Mouse (Mus musculus) layer of hippocampus, adult 9-10 months (tissue): Measurements from ENCODE around the gene Gm8237.
A peak's percentile ranks its signal among the peaks of the same experiment; 100 is the strongest.
"Not testable (repeated sequence)": the region's sequence is repeated elsewhere in the genome, so short reads cannot be mapped to it uniquely, and the experiment has no call there.

Source experiments
- DNase-seq: peaks from one replicate; pipeline ENCODE4 v3.0.0; 2022; ENCODE audit warnings: low spot score

Gene Gm8237

GRCm38 (mm10) chr14:5880241-5880640 is at the start of gene Gm8237:
Gm8237 (minus strand) TSS chr14:5880382.
- DNase-seq, result not testable (repeated sequence)

- not testable (repeated sequence) for DNase-seq
Observed at GRCm38 (mm10) chr14:5923276-5923675, 43.1 kb upstream of the Gm8237 start.

- DNase-seq, result not testable (repeated sequence)
Observed at GRCm38 (mm10) chr14:5918330-5918942, 38.3 kb upstream of the Gm8237 start.

GRCm38 (mm10) chr14:5913701-5914100 is 33.5 kb upstream of the Gm8237 start:
- DNase-seq, result not testable (repeated sequence)

DNA sequence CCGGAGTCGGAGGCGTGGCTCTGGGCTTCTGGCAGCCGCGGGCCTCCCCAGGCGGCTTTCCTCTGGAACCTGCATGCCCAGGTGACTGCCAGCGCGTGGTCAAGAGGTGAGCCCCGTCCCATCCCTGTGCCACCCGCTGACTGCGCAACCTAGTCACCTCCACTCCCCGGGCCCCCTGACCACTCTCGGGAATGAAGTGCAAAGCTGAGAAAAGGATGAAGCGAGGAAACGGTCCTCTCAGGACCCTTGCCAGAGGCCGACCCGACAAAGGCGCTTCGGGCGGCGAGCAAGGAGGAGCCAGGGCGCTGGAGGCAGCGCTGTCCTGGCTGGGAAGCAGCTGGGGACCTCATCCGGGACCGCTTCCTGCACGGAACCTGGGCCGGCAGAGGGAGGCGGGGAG is 391 bp downstream of the Gm8237 start:
- not testable (repeated sequence) for DNase-seq

DNA sequence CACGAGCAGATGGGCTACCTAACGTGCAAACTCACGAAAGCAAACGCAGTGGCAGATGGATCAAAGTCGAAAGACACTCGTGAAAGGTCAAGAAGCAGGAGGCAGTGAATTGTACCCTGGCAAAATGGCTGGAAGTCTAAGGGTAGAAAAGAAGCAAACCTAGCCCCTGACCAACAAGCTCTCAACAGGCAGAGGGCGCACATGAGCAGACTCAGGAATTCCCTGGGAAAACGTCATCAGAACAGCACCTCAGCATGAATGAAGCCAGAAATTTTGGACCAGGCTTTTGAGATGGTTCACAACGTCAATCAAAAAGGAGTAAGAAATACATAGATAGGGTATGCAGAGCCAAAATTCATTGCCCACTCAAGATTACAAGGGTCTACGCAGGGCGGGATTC is 1.0 kb downstream of the Gm8237 start:
- DNase-seq, result peak; percentile 9

DNA sequence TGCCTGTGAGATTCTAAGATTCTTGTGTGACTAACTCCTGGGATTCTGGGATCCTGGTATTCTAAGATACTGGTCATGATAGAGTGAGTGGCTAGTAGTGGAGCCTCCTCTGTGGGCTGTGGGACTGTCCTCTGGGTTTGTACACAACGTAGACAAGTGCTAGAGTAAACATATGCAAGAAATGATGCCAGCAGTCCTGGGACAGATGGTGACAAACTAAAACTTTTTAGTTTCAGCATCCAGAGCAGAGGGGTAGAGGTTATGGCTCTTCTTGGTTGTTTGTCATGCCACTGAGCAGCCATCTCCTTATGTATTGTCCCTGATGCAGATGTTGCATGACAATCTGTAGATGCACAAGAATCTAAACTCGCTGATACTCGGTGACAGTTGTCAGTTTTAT is 24.3 kb downstream of the Gm8237 start:
- not testable (repeated sequence) for DNase-seq

DNA sequence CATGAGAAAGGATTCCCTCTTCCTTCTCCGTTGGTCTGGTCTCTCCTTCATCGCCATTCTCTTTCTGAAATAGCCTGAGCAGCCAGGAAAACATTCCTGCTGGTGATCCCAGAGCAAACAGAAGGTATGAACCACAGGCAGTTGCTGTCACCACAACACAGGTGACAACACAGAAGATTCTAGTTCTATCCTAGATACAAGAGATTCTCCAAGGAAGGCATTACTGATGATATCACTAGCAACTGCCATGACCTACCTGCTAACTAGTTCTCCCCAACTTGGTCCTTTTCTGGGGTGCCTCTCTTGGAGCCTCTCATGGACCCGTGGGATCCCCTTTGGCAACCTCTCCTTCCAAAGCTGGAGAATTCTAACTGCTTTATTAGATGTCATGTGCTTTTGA is 50.0 kb downstream of the Gm8237 start, which contains the start of gene Gm3424:
Gene Gm3424, minus strand, starts transcription at position 101 of the 400 bp plus-strand sequence.
- DNase-seq, result not testable (repeated sequence)

DNA sequence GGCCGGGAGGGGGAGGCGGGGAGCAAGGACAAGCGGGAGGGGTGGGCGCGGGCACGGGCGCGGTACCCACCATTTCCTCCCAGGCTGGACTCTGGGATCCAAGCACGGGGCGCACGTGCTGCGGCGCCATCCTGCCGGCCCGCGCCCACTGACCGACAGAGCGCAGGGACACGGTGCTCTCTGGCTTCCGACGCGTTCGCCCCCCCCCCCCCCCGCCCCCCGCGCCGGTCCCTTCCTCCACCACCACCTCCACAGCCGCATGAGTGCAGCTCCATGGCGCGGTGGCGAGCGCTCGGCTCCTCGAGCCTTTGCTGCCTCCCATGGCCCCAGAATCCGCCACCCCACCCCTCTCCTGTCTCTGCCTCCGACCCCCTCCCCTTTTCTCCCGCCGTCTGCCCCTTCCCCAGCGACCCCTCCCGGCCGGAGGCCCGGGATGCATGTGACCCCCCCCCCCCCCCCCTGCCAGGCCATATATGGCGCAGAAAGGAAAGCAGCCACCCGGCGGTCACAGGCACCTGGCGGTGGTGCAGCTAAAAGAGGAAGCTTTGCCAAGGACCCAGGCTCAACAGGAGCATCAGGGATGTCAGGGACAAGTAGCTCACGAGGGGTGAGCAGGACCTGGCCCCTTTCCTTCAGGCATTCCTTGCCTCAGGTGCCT is 67.4 kb downstream of the Gm8237 start:
- not testable (repeated sequence) for DNase-seq
